Mouse (Mus musculus) brain, adult 2 months (tissue): ENCODE measurements around the gene Trim61.
"Not testable (repeated sequence)": the region's sequence is repeated elsewhere in the genome, so short reads cannot be mapped to it uniquely, and the experiment has no call there.

Source experiments
- DNase-seq: peaks from one replicate; pipeline ENCODE4 v3.0.0; 2011; ENCODE audit warnings: low read depth, low spot score

Trim61 gene

DNA sequence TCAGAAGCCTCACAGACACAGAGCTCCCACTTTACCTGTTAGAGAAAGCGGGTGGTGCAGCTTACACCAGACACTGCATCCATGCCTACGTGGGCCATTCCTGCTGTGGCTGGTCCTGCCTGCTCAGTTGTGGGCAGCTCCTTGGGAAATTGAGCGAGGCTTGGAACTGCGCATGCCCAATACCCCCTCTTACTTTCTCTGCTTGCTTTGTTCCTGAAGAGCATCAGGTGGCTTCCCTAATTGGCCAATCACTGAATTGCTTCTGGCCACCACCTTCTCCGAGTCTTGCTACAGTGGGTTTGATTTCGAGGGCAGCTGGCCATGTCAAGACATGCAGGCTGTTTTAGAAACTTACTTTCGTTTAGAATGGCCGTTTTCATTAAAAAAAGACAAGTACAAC lies at the start of gene Trim61, which contains the start of gene Trim60:
Trim61 (minus strand) TSS at position 101 of the 400 bp plus-strand sequence.
Trim60 (minus strand) TSS at position 162 of the 400 bp plus-strand sequence.
- DNase-seq = no peak

DNA sequence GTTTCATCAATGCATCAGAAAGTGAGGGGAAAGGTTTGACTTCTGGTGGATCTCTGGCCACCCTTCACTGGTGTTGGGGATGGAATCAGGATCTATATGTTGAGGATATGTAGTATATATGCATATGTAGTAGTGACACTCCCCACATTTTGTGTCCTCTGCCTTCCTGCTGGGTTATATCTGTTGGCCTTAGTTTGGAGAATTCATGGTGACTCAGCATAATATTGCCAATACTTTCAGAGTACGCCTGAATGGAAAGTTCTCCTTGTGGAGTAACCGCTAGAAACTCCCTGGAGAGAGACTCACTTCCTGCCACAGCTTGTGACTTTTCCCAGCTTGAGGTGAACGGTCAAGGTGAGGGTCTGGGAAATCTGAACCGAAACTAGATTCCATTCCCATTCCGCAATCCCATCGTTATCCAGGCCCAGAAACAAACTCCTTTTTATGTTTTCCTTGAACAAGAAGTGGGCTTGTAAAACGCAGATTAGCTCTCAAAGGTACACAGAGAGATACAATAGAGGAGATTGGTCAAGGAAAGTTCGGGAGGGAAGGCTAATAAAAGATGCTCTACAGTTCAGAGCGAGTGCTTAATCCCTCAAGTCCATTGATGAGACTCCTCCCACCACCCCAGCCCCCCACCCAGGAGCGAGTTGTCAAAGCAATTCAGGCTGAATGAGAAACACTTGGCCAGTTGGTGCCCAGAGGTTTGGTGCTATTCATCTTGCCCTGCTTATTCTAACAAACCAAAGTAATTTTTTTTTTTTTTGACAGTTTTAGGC lies 49.6 kb upstream of the Trim61 start:
- no peak for DNase-seq

- DNase-seq = no peak
Observed at GRCm38 (mm10) chr8:65067031-65067430, 48.7 kb upstream of the Trim61 start.

DNA sequence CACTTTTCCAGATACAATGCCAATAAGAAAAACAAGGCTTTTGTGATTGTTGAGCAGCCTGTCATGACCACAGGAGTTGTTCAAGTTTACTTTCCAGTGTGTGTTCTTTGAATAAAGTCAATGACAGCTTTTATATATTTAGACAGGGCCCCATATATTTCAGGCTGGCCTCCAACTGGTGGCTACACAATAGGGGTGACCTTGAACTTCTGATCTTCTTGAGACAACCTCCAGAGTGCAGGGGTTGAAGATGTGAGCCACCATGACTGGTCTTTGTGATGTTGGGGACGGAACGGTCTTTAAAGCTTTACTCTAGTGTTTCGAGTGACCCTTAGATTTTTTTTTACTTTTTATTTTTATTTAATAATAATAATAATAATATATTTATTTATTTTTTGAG lies 47.3 kb upstream of the Trim61 start:
- no peak for DNase-seq

GRCm38 (mm10) chr8:65064071-65064470 lies 45.7 kb upstream of the Trim61 start:
- no peak for DNase-seq

- no peak for DNase-seq
Observed at GRCm38 (mm10) chr8:65062195-65062594, 43.9 kb upstream of the Trim61 start.

- DNase-seq = no peak
Observed at GRCm38 (mm10) chr8:65056722-65057121, 38.4 kb upstream of the Trim61 start.

- DNase-seq = no peak
Observed at GRCm38 (mm10) chr8:65053968-65054367, 35.6 kb upstream of the Trim61 start.

GRCm38 (mm10) chr8:65053554-65053953 lies 35.2 kb upstream of the Trim61 start:
- DNase-seq = no peak

DNA sequence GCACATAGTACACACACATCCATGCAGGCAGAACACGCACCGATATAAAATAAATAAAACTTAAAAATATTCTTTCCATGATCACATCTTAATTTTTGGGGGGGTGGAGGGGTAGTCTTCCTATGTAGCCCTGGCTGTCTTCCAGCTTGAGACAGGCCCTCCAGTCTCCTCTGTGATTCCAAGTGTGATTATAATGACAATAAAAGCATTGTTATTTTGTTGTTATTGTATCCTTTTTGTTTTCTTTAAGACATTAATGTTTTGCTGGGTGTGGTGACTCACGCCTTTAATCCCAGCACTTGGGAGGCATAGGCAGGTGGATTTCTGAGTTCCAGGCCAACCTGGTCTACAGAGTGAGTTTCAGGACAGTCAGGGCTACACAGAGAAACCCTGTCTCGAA lies 29.5 kb upstream of the Trim61 start:
- no peak for DNase-seq

- DNase-seq = no peak
Observed at GRCm38 (mm10) chr8:65047193-65047592, 28.9 kb upstream of the Trim61 start.

DNA sequence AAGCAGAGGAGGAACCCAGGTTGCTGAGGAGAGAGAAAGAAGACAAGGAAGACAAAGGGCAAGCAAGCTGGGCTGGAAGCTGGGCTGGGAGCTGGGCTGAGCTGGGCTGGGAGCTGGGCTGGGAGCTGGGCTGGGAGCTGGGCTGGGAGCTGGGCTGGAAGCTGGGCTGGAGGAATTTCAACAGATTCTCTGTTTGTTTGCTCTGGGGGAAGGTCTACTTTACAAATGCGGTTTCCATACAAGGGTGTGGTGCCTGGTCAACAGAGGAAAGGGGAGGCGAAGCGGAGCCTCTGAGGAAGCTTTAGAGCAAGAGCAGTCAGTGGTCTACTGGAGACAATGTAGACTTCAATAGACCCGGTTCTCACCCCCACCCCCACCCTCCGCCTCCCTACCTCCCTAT lies 28.2 kb upstream of the Trim61 start:
- DNase-seq = no peak

GRCm38 (mm10) chr8:65037117-65037533 lies 18.8 kb upstream of the Trim61 start, which contains the start of gene Apela:
Gene Apela, minus strand, starts transcription at chr8:65037336.
- DNase-seq = peak; percentile 23

DNA sequence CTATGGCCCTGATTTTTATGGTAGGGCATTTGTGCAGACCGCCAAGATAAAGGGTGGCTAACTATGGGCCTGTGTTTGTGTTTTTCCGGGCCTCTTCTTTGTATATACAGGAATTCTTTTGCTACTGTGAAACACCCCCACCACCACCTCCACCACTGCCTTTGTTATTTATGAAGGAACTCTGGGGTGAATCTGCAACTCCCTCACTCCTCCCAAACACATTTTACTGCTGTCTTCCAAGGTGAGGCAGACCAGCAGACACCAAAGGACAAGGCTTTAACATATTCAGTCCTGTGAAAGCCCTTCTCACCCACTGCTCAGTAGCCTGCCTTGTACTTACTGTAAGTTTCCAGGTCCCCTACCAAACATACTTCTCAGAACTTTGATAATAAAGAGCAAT lies 15.8 kb upstream of the Trim61 start:
- no peak for DNase-seq

- DNase-seq = no peak
Observed at GRCm38 (mm10) chr8:65033056-65033455, 14.7 kb upstream of the Trim61 start.

DNA sequence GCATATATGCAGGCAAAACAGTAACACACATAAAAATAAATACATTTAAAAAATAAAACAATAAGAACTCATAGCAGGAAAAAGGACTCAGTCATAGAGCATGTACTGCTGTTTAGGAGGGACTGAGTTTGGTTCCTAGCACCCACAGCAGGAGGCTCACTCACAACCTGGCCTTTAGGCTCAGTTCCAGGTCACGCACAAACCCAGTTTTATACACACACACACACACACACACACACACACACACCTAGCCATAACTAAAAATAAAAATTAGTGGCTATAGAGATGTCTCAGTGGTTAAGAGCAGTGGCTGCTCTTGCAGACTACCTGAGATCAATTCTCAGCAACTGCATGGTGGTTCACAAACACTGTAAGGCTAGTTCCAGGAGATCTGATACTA lies 13.8 kb upstream of the Trim61 start:
- no peak for DNase-seq

- no peak for DNase-seq
Observed at GRCm38 (mm10) chr8:65030735-65031485, 12.6 kb upstream of the Trim61 start.

GRCm38 (mm10) chr8:65029776-65030175 lies 11.5 kb upstream of the Trim61 start:
- DNase-seq = no peak

GRCm38 (mm10) chr8:65028959-65029686 lies 10.8 kb upstream of the Trim61 start:
- no peak for DNase-seq

DNA sequence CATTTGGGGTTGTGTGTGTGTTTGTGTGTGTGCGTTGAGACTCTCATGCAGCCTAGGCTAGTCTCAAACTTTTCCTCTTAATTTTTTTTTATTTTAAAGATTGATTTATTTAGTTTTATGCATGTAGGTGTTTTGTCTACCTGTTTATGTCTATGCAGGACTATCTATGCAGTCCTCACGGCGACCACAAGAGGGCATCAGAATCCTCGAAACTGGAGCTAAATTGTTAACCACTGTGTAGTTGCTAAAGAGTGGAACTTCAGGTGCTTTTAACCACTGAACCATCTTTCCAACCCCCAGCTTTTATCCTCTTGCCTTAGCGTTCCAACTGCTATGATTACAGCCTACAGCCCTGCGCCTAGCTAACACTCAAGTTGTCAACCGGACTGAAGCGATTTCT lies 4.2 kb upstream of the Trim61 start:
- DNase-seq = peak; percentile 59

DNA sequence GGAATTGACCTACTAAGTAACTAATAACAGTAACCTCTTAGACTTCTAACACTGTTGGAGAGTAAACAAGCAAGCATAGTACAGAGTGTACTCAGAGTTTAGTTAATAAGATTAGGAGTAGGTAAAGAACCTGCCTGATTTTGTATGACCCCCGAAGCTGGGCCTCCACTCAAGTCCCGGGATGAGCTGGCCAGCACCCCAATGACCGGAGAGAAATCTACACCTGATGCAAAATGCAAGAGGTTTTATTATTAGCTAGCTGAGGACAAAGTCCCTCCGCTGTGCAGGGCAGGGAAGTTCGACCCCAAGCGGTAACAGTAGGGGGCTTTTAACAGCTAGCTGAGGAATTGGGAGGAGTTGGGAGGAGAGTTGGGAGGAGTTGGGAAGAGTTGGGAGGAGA lies 10.7 kb downstream of the Trim61 start:
- not testable (repeated sequence) for DNase-seq

DNA sequence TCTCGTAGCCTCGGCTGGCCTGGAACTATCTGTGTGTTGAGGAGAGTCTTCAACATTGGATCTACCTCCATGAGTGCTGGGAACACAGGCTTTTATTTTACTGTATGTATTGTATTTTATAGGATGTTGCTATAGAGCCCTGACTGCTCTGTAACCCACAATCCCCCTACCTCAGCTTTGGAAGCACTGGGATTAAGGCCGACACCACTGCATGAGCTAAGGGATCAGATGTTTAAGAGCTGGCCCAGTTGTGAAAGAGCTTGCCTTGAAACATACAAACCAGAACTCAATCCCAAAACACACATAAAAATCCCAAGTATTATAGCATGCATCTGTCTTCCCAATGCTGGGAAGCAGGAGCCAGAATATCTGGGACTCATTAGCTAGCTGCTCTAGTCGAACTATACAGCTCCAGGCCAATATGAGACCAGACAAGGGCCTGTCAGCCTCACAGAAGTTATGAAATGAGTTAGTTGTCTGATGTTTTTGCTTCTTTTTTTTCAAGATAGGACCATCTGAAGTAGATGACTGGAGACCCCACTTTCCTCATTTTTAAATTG lies 19.4 kb downstream of the Trim61 start:
- DNase-seq = no peak
